Mouse (Mus musculus): Measurements from ENCODE around the gene Bcl2l2. TPM values are rescaled to one million over a fixed set of nuclear protein-coding genes. Genes with fewer than 3 reads are reported as not detected.

Bcl2l2 gene
- total RNA-seq, 4 experiments from 2014 or later, result 23.8 to 31.4 (median 26.8) TPM

- no peak for DNase-seq (ENCODE audit: low spot score in 2 of 2)
Measured at GRCm38 (mm10) chr14:54935904-54936830, 53.0 kb downstream of the Bcl2l2 start, which contains the start of gene Cmtm5. TSS of gene Cmtm5 (plus strand) at chr14:54936261.

DNA sequence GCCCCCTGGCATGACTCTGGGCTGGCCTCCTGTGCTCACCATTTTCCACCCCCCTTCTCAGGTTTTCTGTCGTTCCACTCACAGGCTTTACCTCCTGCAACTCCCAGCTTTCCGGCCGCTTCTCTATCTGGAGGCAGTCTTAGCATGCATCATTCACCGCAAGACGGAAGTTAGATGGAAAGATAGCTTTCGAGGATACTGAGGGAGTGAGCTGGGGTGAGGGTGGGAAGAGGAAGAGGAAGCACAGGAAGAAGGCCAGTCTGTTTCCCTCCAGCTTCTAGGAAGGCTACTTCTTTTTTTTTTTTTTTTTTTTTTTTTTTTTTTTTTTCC is 53.6 kb downstream of the Bcl2l2 start:
- DNase-seq (ENCODE audit: low spot score in 2 of 2), result no peak

GRCm38 (mm10) chr14:54937361-54938182 is 54.4 kb downstream of the Bcl2l2 start:
- no peak for DNase-seq (ENCODE audit: low spot score in 2 of 2)

Other genes starting within 250 kb of the Bcl2l2 start
- gene Gm17606, start 242.4 kb upstream of the Bcl2l2 start, total RNA-seq (2022), result not detected
- gene Cdh24, start 242.0 kb upstream of the Bcl2l2 start, total RNA-seq (2022), result under 1 TPM in 2 of 4 experiments, not detected in 2; 0.08 to 0.12 TPM
- 1 to 10 TPM; 7.1 to 9.4 (median 8.0) TPM for gene 1700123O20Rik, start 197.2 kb upstream of the Bcl2l2 start, total RNA-seq (2022)
- 10 to 100 TPM; 46.2 to 72.1 (median 55.9) TPM for gene Acin1, start 196.4 kb upstream of the Bcl2l2 start, total RNA-seq (2022)
- not detected for gene Gm29776, start 184.5 kb upstream of the Bcl2l2 start, total RNA-seq (2022)
- not detected for gene Cebpe, start 171.2 kb upstream of the Bcl2l2 start, total RNA-seq (2022)
- gene Slc7a8, start 101.4 kb upstream of the Bcl2l2 start, total RNA-seq (2022), result 10 to 100 TPM; 11.3 to 17.4 (median 12.2) TPM
- 1 to 10 TPM; 2.2 to 3.2 (median 2.5) TPM for gene Rnf212b, start 69.2 kb upstream of the Bcl2l2 start, total RNA-seq (2022)
- gene Homez, start 12.4 kb upstream of the Bcl2l2 start, total RNA-seq (2022), result 1 to 10 TPM; 3.3 to 7.6 (median 5.2) TPM
- gene Ppp1r3e, start 5.8 kb upstream of the Bcl2l2 start, total RNA-seq (2022), result 1 to 10 TPM; 3.6 to 5.3 (median 4.0) TPM
- 1 to 10 TPM in 3 of 4 experiments, under 1 TPM in 1; 0.83 to 7.4 (median 3.1) TPM for gene Gm20521, start 64 bp downstream of the Bcl2l2 start, total RNA-seq (2022)
- 10 to 100 TPM; 44.2 to 55.9 (median 50.0) TPM for gene Pabpn1, start 9.1 kb downstream of the Bcl2l2 start, total RNA-seq (2022)
- 1 to 10 TPM in 3 of 4 experiments, under 1 TPM in 1; 0.68 to 1.4 (median 1.2) TPM for gene Slc22a17, start 29.8 kb downstream of the Bcl2l2 start, total RNA-seq (2022)
- 1 to 10 TPM in 1 of 4 experiments, under 1 TPM in 3; 0.48 to 1.1 (median 0.86) TPM for gene Efs, start 42.7 kb downstream of the Bcl2l2 start, total RNA-seq (2022)
- not detected for gene Il25, start 49.3 kb downstream of the Bcl2l2 start, total RNA-seq (2022)
- not detected for gene Cmtm5, start 52.9 kb downstream of the Bcl2l2 start, total RNA-seq (2022)
- 100 to 1,000 TPM; 106 to 159 (median 128) TPM for gene Myh6, start 83.5 kb downstream of the Bcl2l2 start, total RNA-seq (2022)
- gene Gm17428, start 93.6 kb downstream of the Bcl2l2 start, total RNA-seq (2022), result not detected
- gene Myh7, start 111.2 kb downstream of the Bcl2l2 start, total RNA-seq (2022), result 100 to 1,000 TPM; 508 to 760 (median 618) TPM
- gene Ngdn, start 132.1 kb downstream of the Bcl2l2 start, total RNA-seq (2022), result 10 to 100 TPM; 18.5 to 19.7 (median 19.1) TPM
- 1 to 10 TPM; 4.9 to 6.2 (median 5.6) TPM for gene Zfhx2, start 208.9 kb downstream of the Bcl2l2 start, total RNA-seq (2022)
- 10 to 100 TPM; 13.4 to 15.6 (median 14.9) TPM for gene Thtpa, start 211.4 kb downstream of the Bcl2l2 start, total RNA-seq (2022)
- 1 to 10 TPM; 2.2 to 3.9 (median 3.6) TPM for gene Ap1g2, start 223.2 kb downstream of the Bcl2l2 start, total RNA-seq (2022)
- gene Jph4, start 233.6 kb downstream of the Bcl2l2 start, total RNA-seq (2022), result under 1 TPM in 2 of 4 experiments, not detected in 2; 0.08 to 0.19 TPM

Measured in gastrocnemius, adult 8-10 months (tissue).